Mouse (Mus musculus): Measurements from ENCODE around the gene Fam160a2. TPM values are rescaled to one million over a fixed set of nuclear protein-coding genes. Genes with fewer than 3 reads are reported as not detected.

The Fam160a2 gene
- total and polyA plus RNA-seq, 2 experiments from 2014 or later: 33.4 to 48.0 TPM

DNA sequence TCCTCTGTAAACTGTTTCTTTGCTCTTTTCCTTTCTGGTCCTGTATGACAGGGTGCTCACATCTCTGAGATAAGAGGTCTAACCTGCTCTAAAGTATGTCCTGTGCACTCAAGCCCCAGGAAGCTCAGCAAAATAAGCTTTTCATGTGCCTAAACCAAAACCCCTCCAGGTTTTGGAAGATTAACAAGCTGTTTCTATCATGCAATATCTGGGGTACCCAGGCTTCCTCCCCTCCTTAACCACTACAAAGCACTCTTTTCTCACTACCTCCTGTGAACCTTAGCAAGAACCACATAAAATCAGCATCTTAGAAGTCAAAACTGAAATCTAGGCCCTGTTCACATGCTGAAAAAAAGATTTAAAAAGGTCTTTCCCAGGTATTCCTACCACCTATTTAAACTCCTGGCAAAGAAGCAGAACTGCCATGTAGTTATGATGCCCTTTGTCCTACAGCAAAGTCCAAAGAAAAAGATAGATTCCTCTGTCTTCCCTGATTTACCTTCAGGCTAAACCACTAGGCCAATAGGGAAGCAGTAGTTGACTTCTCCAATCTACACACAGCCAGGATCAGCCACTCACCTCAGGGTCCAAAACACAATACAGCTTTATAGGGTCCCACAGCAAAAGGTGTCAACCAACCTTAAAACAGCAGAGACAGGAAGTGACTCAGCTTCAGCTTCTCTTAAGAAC lies 4.6 kb downstream of the Fam160a2 start:
- Histone ChIP-seq H3K4me2 (ENCODE audit: low read depth, low read length) (no peak overlapping the region), H3K9ac (replicated peaks; ENCODE audit: low read length) (no peak overlapping the region), H3K4me1 (ENCODE audit: insufficient read depth, low read length) (peaks cover 7% of the 10 kb centered on the region; the same call in 1 of the 2 replicates), H3K27me3 (ENCODE audit: insufficient read depth, low read length) (no peaks in the 10 kb centered on the region), H3K27ac (no peak overlapping the region), H3K9me3 (ENCODE audit: low read length) (no peaks in the 10 kb centered on the region), H3K4me3 (ENCODE audit: low read length) (no peak overlapping the region), H3K36me3 (ENCODE audit: insufficient read depth, low read length) (no peaks in the 10 kb centered on the region)
- DNase-seq (ENCODE audit: low spot score): no peak
- ATAC-seq: no peak
- TF ChIP-seq CTCF (IDR thresholded peaks at IDR 0.05; ENCODE audit: low read depth): no peak

DNA sequence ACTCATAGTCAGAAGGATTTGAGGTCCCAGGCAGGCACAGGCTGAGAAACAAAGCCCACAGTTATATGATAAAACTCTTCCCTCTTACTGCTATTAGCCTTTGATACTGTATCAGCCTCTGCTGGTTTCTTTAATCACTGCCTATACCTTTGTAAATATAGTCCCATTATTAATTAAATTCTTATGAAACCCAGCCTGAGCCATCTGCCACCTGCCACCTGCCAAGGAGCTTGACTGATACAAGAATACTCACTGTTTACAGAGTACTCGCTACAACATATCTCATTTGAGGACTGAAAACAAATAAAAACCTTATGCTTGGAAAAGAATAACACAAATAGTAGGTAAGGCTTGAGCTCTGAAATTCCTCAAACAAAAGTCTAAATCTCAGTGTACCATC lies 5.2 kb downstream of the Fam160a2 start:
- Histone ChIP-seq H3K4me3 (ENCODE audit: low read length) (no peak overlapping the region), H3K4me1 (ENCODE audit: insufficient read depth, low read length) (peaks cover 7% of the 10 kb centered on the region; the same call in 1 of the 2 replicates), H3K27ac (no peak overlapping the region), H3K27me3 (ENCODE audit: insufficient read depth, low read length) (no peaks in the 10 kb centered on the region), H3K4me2 (ENCODE audit: low read depth, low read length) (no peak overlapping the region), H3K9ac (replicated peaks; ENCODE audit: low read length) (no peak overlapping the region), H3K36me3 (ENCODE audit: insufficient read depth, low read length) (peaks cover 5% of the 10 kb centered on the region), H3K9me3 (ENCODE audit: low read length) (no peaks in the 10 kb centered on the region)
- DNase-seq (ENCODE audit: low spot score): no peak
- no peak for TF ChIP-seq CTCF (IDR thresholded peaks at IDR 0.05; ENCODE audit: low read depth)
- ATAC-seq: no peak
- 74% methylated on average over 1 of the region's 1 CpGs for WGBS

DNA sequence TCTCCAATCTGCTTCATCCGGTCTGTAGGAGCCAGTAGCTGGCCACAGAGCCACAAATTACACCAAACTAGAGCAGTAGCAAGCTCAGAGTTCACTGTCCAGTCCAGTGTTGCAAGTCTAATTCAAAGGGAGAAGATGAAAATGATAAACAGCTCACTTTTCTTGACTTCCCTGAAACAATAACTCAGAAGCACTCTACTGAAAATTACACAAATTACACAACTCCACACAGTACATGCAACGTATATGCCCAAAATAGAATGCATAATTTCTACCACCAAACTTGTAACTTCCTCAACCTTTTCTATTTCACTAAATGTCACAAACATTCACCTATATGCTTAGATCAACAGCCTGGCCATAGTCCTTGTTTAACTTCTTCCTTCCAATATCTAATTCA lies 9.6 kb downstream of the Fam160a2 start:
- H3K4me1 ChIP-seq (ENCODE audit: insufficient read depth, low read length): no peaks in the 10 kb centered on the region
- H3K27me3 ChIP-seq (ENCODE audit: insufficient read depth, low read length): no peaks in the 10 kb centered on the region
- no peak overlapping the region for H3K4me3 ChIP-seq (ENCODE audit: low read length)
- H3K36me3 ChIP-seq (ENCODE audit: insufficient read depth, low read length): peaks cover 34% of the 10 kb centered on the region
- 99% methylated on average over 2 of the region's 2 CpGs for WGBS
- no peak overlapping the region for H3K27ac ChIP-seq
- DNase-seq (ENCODE audit: low spot score): no peak
- no peak for TF ChIP-seq CTCF (IDR thresholded peaks at IDR 0.05; ENCODE audit: low read depth)
- no peak for ATAC-seq
- H3K9me3 ChIP-seq (ENCODE audit: low read length): no peaks in the 10 kb centered on the region
- H3K9ac ChIP-seq (replicated peaks; ENCODE audit: low read length): no peak overlapping the region
- no peak overlapping the region for H3K4me2 ChIP-seq (ENCODE audit: low read depth, low read length)

DNA sequence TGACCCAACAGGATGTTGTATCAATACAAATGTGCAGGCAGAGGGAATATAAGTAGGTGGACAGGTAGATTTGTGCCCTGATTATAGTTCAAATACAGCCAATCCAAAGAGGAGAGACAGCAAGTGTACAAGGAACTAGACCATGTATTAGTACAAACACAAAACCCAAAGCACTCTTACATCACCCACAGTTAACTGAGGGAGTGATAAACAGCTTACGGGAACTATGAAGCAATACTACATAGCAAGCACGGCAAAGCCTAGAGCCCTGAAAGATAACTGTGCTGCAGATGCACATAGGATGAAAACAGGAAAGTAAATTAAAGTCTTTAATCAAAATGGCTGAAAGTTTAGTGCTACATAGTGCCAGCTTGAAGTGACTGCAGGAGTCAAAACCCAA lies 12.2 kb downstream of the Fam160a2 start:
- H3K9me3 ChIP-seq (ENCODE audit: low read length): no peaks in the 10 kb centered on the region
- H3K27me3 ChIP-seq (ENCODE audit: insufficient read depth, low read length): no peaks in the 10 kb centered on the region
- no peaks in the 10 kb centered on the region for H3K4me1 ChIP-seq (ENCODE audit: insufficient read depth, low read length)
- H3K4me3 ChIP-seq (ENCODE audit: low read length): no peak overlapping the region
- ATAC-seq (no peak), DNase-seq (ENCODE audit: low spot score) (no peak)
- H3K36me3 ChIP-seq (ENCODE audit: insufficient read depth, low read length): peaks cover 59% of the 10 kb centered on the region
- WGBS: 96% methylated on average over 2 of the region's 2 CpGs
- H3K4me2 ChIP-seq (ENCODE audit: low read depth, low read length): no peak overlapping the region
- no peak overlapping the region for H3K9ac ChIP-seq (replicated peaks; ENCODE audit: low read length)
- no peak overlapping the region for H3K27ac ChIP-seq
- TF ChIP-seq CTCF (IDR thresholded peaks at IDR 0.05; ENCODE audit: low read depth): no peak

DNA sequence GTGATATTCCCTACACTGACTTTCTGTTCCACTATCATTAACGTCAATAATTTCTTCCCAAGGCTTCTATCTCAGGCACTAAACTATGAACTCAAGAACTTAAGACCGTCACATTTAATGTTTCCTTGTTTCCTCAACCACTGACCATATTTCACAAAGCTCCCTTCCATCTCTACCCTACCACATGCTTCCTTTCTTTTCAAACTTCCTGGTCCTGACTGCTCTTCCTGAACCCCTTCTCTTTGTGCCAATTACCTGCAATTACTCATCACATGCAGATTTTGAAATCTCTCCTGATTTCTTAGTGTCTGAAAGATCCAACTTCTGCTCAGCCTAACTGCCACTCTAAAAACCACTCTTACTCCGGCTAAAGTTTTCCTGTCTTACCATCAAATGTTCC lies 19.5 kb downstream of the Fam160a2 start:
- Histone ChIP-seq H3K9me3 (ENCODE audit: low read length) (no peaks in the 10 kb centered on the region), H3K4me3 (ENCODE audit: low read length) (no peak overlapping the region), H3K27me3 (ENCODE audit: insufficient read depth, low read length) (no peaks in the 10 kb centered on the region), H3K9ac (replicated peaks; ENCODE audit: low read length) (no peak overlapping the region), H3K4me1 (ENCODE audit: insufficient read depth, low read length) (no peaks in the 10 kb centered on the region), H3K4me2 (ENCODE audit: low read depth, low read length) (no peak overlapping the region), H3K27ac (no peak overlapping the region), H3K36me3 (ENCODE audit: insufficient read depth, low read length) (peaks cover 76% of the 10 kb centered on the region)
- DNase-seq (ENCODE audit: low spot score) (no peak), ATAC-seq (no peak)
- no peak for TF ChIP-seq CTCF (IDR thresholded peaks at IDR 0.05; ENCODE audit: low read depth)
- WGBS: 97% methylated on average over 3 of the region's 3 CpGs

DNA sequence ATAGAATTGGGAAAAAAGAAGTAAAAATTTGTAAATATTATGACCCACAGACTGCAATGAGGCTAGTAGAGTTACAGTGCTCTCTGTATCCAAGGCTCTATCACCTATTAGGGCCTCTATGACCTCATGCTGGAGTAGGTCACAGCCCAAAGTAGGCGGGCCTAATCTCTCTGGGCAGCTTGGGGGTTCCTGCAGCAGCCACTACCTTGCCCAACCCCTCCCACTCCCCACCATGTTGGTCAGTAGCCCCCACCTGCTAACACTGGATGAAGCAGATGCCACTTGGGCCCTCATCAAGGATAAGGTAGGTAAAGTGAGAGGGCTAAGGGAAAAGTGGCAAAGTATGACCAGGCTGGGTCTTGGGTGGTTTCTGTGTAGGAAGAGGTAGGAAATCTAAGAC lies 25.0 kb downstream of the Fam160a2 start, which contains the start of gene Gm5901:
TSS of gene Gm5901 (plus strand) at position 173 of the 400 bp plus-strand sequence.
- H3K4me2 ChIP-seq (ENCODE audit: low read depth, low read length): no peak within 1 kb of the TSS
- TF ChIP-seq CTCF (IDR thresholded peaks at IDR 0.05; ENCODE audit: low read depth): no peak
- H3K4me3 ChIP-seq (ENCODE audit: low read length): no peak within 1 kb of the TSS
- no peak for ATAC-seq
- peaks cover 41% of the 10 kb centered on the region for H3K36me3 ChIP-seq (ENCODE audit: insufficient read depth, low read length)
- WGBS: 100% methylated on average over 1 of the region's 1 CpGs
- no peak within 1 kb of the TSS for H3K27ac ChIP-seq
- no peaks in the 10 kb centered on the region for H3K4me1 ChIP-seq (ENCODE audit: insufficient read depth, low read length)
- H3K9ac ChIP-seq (replicated peaks; ENCODE audit: low read length): no peak within 1 kb of the TSS
- no peaks in the 10 kb centered on the region for H3K9me3 ChIP-seq (ENCODE audit: low read length)
- DNase-seq (ENCODE audit: low spot score): no peak
- no peaks in the 10 kb centered on the region for H3K27me3 ChIP-seq (ENCODE audit: insufficient read depth, low read length)

DNA sequence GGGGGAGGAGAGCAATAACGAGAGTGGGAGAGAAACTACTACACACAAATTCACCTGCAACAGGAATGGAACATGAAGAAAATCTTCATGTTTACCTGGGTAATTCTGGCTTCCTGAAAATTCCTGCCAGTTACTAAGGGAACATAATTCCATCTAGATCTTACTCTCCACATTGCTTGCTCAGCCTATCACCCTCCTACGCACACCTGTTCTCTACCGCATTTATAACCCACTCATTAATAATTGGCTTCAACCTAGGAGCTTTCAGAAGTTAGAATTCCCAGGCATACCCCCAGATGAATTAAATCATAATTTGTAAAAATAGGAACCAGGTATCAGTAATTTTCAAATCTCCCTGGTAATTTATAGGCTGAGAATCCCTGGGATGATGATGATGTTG lies 25.9 kb downstream of the Fam160a2 start:
- 96% methylated on average over 3 of the region's 3 CpGs for WGBS
- Histone ChIP-seq H3K4me2 (ENCODE audit: low read depth, low read length) (no peak overlapping the region), H3K9ac (replicated peaks; ENCODE audit: low read length) (no peak overlapping the region), H3K9me3 (ENCODE audit: low read length) (no peaks in the 10 kb centered on the region), H3K27ac (no peak overlapping the region), H3K36me3 (ENCODE audit: insufficient read depth, low read length) (peaks cover 32% of the 10 kb centered on the region), H3K27me3 (ENCODE audit: insufficient read depth, low read length) (no peaks in the 10 kb centered on the region), H3K4me1 (ENCODE audit: insufficient read depth, low read length) (no peaks in the 10 kb centered on the region), H3K4me3 (ENCODE audit: low read length) (no peak overlapping the region)
- TF ChIP-seq CTCF (IDR thresholded peaks at IDR 0.05; ENCODE audit: low read depth): no peak
- ATAC-seq (no peak), DNase-seq (ENCODE audit: low spot score) (no peak)
